Mouse (Mus musculus): Measurements from ENCODE around the gene Tmsb15b1. TPM values are rescaled to one million over a fixed set of nuclear protein-coding genes. Genes with fewer than 3 reads are reported as not detected.

Tmsb15b1 gene
- polyA plus RNA-seq (2012; rRNA removed), result 12.8 and 19.7 TPM in 2 replicates

GRCm38 (mm10) chrX:136976424-136977084 is at the start of gene Tmsb15b1, which contains the start of gene Tmsb15l:
Tmsb15b1 (minus strand) TSS chrX:136976874.
Tmsb15l (minus strand) TSS chrX:136976869.
- TF ChIP-seq CTCF (IDR thresholded peaks at IDR 0.05; ENCODE audit: borderline replicate concordance, extremely low read depth, insufficient read depth, insufficient read length) (no peak), POLR2A (IDR thresholded peaks at IDR 0.05; ENCODE audit: borderline replicate concordance, extremely low read depth, insufficient read depth, insufficient read length, poor library complexity, severe bottlenecking) (peak; percentile 12; the same call in 1 of the 2 replicates)
- DNase-seq (ENCODE audit: low read depth), result peak; percentile 94

- peak; percentile 74 for DNase-seq (ENCODE audit: low read depth)
- TF ChIP-seq CTCF (IDR thresholded peaks at IDR 0.05; ENCODE audit: borderline replicate concordance, extremely low read depth, insufficient read depth, insufficient read length), result peak; percentile 67; the same call in 1 of the 2 replicates
- no peak for TF ChIP-seq POLR2A (IDR thresholded peaks at IDR 0.05; ENCODE audit: borderline replicate concordance, extremely low read depth, insufficient read depth, insufficient read length, poor library complexity, severe bottlenecking)
These were observed 42.6 kb upstream of the Tmsb15b1 start for GRCm38 (mm10) chrX:137019310-137019709.

- DNase-seq (ENCODE audit: low read depth), result no peak
- TF ChIP-seq CTCF (IDR thresholded peaks at IDR 0.05; ENCODE audit: borderline replicate concordance, extremely low read depth, insufficient read depth, insufficient read length) (no peak), POLR2A (IDR thresholded peaks at IDR 0.05; ENCODE audit: borderline replicate concordance, extremely low read depth, insufficient read depth, insufficient read length, poor library complexity, severe bottlenecking) (no peak)
These were observed 41.0 kb upstream of the Tmsb15b1 start for GRCm38 (mm10) chrX:137017668-137018067.

- peak; percentile 88 for DNase-seq (ENCODE audit: low read depth)
- TF ChIP-seq CTCF (IDR thresholded peaks at IDR 0.05; ENCODE audit: borderline replicate concordance, extremely low read depth, insufficient read depth, insufficient read length) (peak; percentile 56; the same call in 1 of the 2 replicates), POLR2A (IDR thresholded peaks at IDR 0.05; ENCODE audit: borderline replicate concordance, extremely low read depth, insufficient read depth, insufficient read length, poor library complexity, severe bottlenecking) (no peak)
These were observed 38.5 kb upstream of the Tmsb15b1 start for GRCm38 (mm10) chrX:137015099-137015709.

- TF ChIP-seq POLR2A (IDR thresholded peaks at IDR 0.05; ENCODE audit: borderline replicate concordance, extremely low read depth, insufficient read depth, insufficient read length, poor library complexity, severe bottlenecking) (no peak), CTCF (IDR thresholded peaks at IDR 0.05; ENCODE audit: borderline replicate concordance, extremely low read depth, insufficient read depth, insufficient read length) (no peak)
- DNase-seq (ENCODE audit: low read depth), result no peak
These were observed 19.6 kb upstream of the Tmsb15b1 start for GRCm38 (mm10) chrX:136996256-136996655.

GRCm38 (mm10) chrX:136993641-136994040 is 17.0 kb upstream of the Tmsb15b1 start:
- TF ChIP-seq POLR2A (IDR thresholded peaks at IDR 0.05; ENCODE audit: borderline replicate concordance, extremely low read depth, insufficient read depth, insufficient read length, poor library complexity, severe bottlenecking) (no peak), CTCF (IDR thresholded peaks at IDR 0.05; ENCODE audit: borderline replicate concordance, extremely low read depth, insufficient read depth, insufficient read length) (no peak)

GRCm38 (mm10) chrX:136992978-136993547 is 16.4 kb upstream of the Tmsb15b1 start, which contains the start of gene Zcchc18:
Zcchc18 (plus strand) TSS chrX:136993155.
- peak; percentile 98 for DNase-seq (ENCODE audit: low read depth)
- TF ChIP-seq POLR2A (IDR thresholded peaks at IDR 0.05; ENCODE audit: borderline replicate concordance, extremely low read depth, insufficient read depth, insufficient read length, poor library complexity, severe bottlenecking) (peak; percentile 72; the same call in 1 of the 2 replicates), CTCF (IDR thresholded peaks at IDR 0.05; ENCODE audit: borderline replicate concordance, extremely low read depth, insufficient read depth, insufficient read length) (no peak)

More at GRCm38 (mm10) chrX:136993641-136994040, 17.0 kb upstream of the Tmsb15b1 start:
- DNase-seq (ENCODE audit: low read depth), result peak; percentile 56

GRCm38 (mm10) chrX:136992191-136992965 is 15.7 kb upstream of the Tmsb15b1 start:
- DNase-seq (ENCODE audit: low read depth), result peak; percentile 33

GRCm38 (mm10) chrX:136991274-136991673 is 14.6 kb upstream of the Tmsb15b1 start:
- peak; percentile 22 for DNase-seq (ENCODE audit: low read depth)
- TF ChIP-seq CTCF (IDR thresholded peaks at IDR 0.05; ENCODE audit: borderline replicate concordance, extremely low read depth, insufficient read depth, insufficient read length) (no peak), POLR2A (IDR thresholded peaks at IDR 0.05; ENCODE audit: borderline replicate concordance, extremely low read depth, insufficient read depth, insufficient read length, poor library complexity, severe bottlenecking) (no peak)

More at GRCm38 (mm10) chrX:136992191-136992965, 15.7 kb upstream of the Tmsb15b1 start:
- TF ChIP-seq POLR2A (IDR thresholded peaks at IDR 0.05; ENCODE audit: borderline replicate concordance, extremely low read depth, insufficient read depth, insufficient read length, poor library complexity, severe bottlenecking) (no peak), CTCF (IDR thresholded peaks at IDR 0.05; ENCODE audit: borderline replicate concordance, extremely low read depth, insufficient read depth, insufficient read length) (no peak)

- TF ChIP-seq CTCF (IDR thresholded peaks at IDR 0.05; ENCODE audit: borderline replicate concordance, extremely low read depth, insufficient read depth, insufficient read length) (no peak), POLR2A (IDR thresholded peaks at IDR 0.05; ENCODE audit: borderline replicate concordance, extremely low read depth, insufficient read depth, insufficient read length, poor library complexity, severe bottlenecking) (no peak)
- no peak for DNase-seq (ENCODE audit: low read depth)
These were observed 9.4 kb upstream of the Tmsb15b1 start for GRCm38 (mm10) chrX:136986039-136986438.
